Mouse (Mus musculus) left cerebral cortex, adult 2 months (tissue): ENCODE data around the gene Ms4a10. TPM values are rescaled to one million over a fixed set of nuclear protein-coding genes. Genes with fewer than 3 reads are reported as not detected.

Experiments used
- DNase-seq, 2 experiments: peaks; one replicate each; pipeline ENCODE4 v3.0.0; 2021 to 2022; ENCODE audit warnings: low spot score in 2 of 2, mixed read lengths in 1 of 2; ENCODE audit errors: extremely low spot score in 1 of 2
- H3K27ac ChIP-seq: fragments of 200-600 bp; 2 replicates; pipeline ENCODE4 v1.8.1; 2022
- H3K4me3 ChIP-seq: fragments of 200-600 bp; 2 replicates; pipeline ENCODE4 v1.8.1; 2022
- CTCF ChIP-seq: fragments of 200-600 bp; IDR thresholded peaks from 2 replicates; pipeline ENCODE4 v1.8.1; 2022; ENCODE audit warnings: antibody characterized with exemption, mild to moderate bottlenecking, moderate library complexity
- intact Hi-C: fragments of 180-260 bp; cut with DNase I; formaldehyde crosslinking; loops from one replicate; pipeline ENCODE4 v1.15.1; 2025
- total RNA-seq, 2 experiments: library from RNA; stranded (reverse); gene quantifications; 2 replicates each; pipeline ENCODE4 v1.2.3; 2021

Ms4a10 gene
- total RNA-seq, 2 experiments from 2014 or later, result not detected

DNA sequence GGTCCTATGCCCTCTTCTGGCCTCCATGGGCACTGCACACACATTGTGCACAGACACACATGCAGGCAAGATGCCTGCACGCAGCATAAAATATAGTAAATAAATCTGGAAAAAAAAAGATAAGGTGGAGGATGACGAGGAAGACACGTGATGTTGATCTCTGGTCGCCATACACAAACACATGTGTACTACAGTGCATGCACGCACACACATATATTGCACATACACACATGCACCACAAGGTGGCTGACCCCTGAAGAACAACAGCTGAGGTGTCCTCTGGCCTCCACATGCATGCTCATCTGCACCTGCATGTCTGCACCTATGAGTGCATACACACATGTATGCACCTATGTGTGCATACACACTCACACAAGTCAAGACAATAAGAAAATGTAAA is 38.4 kb downstream of the Ms4a10 start:
- no peak for DNase-seq
- no peak; the same call in 1 of the 2 replicates for TF ChIP-seq CTCF
- no peak overlapping the region for H3K27ac ChIP-seq
- no peak overlapping the region for H3K4me3 ChIP-seq
- intact Hi-C loops, result no loop called here

GRCm38 (mm10) chr19:10935029-10935428 is 39.4 kb downstream of the Ms4a10 start:
- Histone ChIP-seq H3K27ac (no peak overlapping the region), H3K4me3 (no peak overlapping the region)
- no peak for TF ChIP-seq CTCF
- intact Hi-C loops, result no loop called here
- DNase-seq, result no peak

- no peak for DNase-seq
- TF ChIP-seq CTCF, result no peak
- Histone ChIP-seq H3K27ac (no peak overlapping the region), H3K4me3 (no peak overlapping the region)
- intact Hi-C loops, result no loop called here
These were observed 43.8 kb downstream of the Ms4a10 start for GRCm38 (mm10) chr19:10930641-10931040.

- intact Hi-C loops, result no loop called here
- Histone ChIP-seq H3K27ac (no peak overlapping the region), H3K4me3 (no peak overlapping the region)
- no peak for DNase-seq
- no peak for TF ChIP-seq CTCF
These were observed 47.8 kb downstream of the Ms4a10 start for GRCm38 (mm10) chr19:10926666-10927065.

DNA sequence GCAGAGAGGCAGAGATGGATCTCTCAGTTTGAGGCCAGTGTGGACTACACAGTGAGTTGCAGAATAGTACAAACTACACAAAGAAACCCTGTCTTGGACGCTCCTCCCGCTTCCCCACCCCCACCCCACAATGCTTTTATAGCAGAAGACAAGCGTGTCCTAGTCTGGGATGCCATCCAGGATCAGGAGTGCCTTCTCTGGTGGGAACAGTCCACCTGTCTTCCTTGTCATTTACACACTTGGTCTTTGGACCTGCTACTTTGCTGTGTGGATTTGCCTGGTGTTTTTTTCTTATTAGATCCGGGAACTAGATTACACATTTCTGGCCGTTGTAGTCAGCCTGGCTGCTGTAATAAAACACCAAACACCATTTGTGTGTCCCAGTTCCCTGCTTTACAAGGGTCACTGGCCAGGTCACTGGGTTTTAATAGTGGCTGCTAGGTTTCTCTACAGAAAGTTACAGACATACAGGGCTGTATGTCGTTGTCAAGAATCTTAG is 48.3 kb downstream of the Ms4a10 start:
- H3K4me3 ChIP-seq, result no peak overlapping the region
- no peak overlapping the region for H3K27ac ChIP-seq
- no peak for TF ChIP-seq CTCF
- DNase-seq, result no peak
- intact Hi-C loops, result no loop called here

DNA sequence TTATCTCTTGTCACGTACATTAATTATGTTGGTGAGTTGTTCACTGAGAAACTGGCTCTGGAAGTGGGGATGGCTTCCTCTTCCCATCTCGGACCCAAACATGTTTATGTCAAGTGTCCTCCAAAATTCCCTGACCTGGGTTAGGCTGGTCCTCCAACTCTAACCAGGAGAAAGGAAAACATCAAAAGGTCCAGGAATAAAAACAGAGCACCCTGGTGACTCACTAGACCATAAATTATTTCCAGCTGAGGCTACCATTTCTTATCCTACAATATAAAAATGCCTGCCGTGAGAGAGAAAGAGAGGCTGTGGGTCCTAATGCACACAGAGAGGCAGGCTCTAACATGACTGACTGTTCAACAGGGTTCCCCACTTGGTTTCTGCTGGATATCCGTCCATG is 50.2 kb downstream of the Ms4a10 start:
- intact Hi-C loops, result no loop called here
- DNase-seq, result no peak
- Histone ChIP-seq H3K27ac (no peak overlapping the region), H3K4me3 (no peak overlapping the region)
- TF ChIP-seq CTCF, result no peak

DNA sequence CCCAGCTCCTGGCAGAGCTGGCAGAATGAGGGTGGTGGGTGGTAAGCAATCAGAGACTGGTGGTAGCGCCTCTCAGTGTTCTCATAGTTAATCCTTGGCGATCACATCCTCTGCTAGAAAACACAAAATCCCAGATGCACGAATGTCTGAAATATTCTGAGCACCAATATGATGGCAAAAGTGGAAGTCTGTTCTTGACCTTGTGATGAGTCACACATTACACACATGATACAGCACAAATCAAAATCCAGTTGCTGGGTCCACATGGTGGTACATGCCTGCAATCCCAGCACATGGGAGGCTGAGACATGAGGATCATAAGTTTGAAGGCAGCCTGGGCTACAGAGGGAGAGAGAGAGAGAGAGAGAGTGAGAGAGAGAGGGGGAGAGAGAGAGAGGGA is 53.4 kb downstream of the Ms4a10 start:
- TF ChIP-seq CTCF, result no peak
- intact Hi-C loops, result no loop called here
- H3K4me3 ChIP-seq, result no peak overlapping the region
- H3K27ac ChIP-seq, result no peak overlapping the region
- no peak for DNase-seq

DNA sequence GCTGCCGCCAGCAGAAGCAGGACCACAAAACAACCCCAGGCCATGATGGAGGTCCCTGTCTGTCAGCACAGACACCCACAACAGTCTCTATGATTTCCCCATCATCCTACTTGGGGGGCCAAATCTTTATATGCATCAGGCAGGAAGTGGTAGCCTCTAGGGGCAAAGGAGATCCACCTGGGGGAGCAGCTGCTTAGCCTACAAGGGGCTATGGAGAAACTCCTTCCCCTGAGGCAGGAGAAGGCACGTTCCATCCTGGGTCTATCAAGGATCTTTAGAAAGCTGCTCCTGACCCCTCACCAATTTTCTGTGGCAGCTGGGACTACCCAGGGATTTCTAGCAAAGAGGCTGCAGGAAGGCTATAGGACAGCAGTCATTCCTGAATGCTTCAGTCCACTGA is 53.9 kb downstream of the Ms4a10 start, which contains the start of gene Zp1:
Gene Zp1 (minus strand): TSS at position 101 of the 400 bp plus-strand sequence.
- no peak for TF ChIP-seq CTCF
- intact Hi-C loops, result no loop called here
- Histone ChIP-seq H3K27ac (no peak within 1 kb of the TSS), H3K4me3 (no peak within 1 kb of the TSS)
- no peak for DNase-seq

DNA sequence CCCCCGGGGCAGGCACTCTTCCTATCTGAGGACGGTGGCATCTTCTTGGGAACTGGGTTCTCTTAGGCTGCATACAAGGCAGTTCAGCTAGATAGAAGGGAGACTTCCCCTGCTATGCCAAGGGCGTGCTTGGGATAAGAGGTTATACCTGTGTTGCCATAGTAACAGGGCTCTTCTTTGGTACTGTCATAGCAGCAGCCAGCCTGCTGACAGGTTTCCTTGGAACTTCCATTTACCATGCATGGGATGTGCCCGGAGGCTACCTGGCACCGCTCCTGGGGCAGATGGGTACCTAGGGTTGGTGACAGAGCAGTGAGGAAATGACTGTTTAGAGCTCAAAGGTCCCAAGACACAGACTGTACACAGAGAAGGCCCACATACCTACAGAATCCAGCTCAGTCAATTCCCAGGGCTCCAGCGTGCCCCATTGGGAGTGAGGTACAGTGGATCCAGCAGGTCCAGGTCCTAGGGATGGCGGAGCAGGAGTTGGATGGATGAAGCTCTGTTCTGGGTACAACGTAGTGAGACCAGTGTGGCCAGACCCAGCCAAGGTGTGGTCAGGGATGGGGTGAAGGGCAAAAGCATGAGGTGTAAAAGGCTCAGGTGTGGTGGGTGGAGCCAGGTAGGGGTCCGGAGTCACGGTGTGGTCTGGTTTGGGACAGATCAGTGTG is 56.0 kb downstream of the Ms4a10 start:
- Histone ChIP-seq H3K27ac (no peak overlapping the region), H3K4me3 (no peak overlapping the region)
- no peak for TF ChIP-seq CTCF
- intact Hi-C loops, result no loop called here
- DNase-seq, result no peak

DNA sequence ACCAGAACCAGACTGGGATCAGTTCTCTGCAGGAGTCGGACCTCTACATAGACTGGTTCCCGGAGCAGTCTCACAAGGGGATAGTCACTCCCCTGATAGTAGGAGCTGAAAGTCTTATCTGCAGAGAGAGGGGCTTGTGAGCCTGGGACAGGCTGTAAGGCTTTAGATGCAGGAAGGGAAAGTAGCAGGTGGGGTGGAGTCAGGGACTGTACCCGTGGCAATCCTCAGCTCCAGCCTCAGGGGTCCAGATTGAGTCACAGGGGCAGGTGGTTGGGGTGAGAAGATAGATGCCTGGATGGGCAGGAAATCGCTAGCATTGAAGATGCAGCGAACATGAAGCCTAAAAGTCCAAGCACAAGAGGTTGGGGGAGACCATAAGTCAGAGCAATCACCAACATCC is 58.0 kb downstream of the Ms4a10 start:
- no peak for TF ChIP-seq CTCF
- no peak overlapping the region for H3K27ac ChIP-seq
- DNase-seq, result no peak
- H3K4me3 ChIP-seq, result no peak overlapping the region
- intact Hi-C loops, result no loop called here

DNA sequence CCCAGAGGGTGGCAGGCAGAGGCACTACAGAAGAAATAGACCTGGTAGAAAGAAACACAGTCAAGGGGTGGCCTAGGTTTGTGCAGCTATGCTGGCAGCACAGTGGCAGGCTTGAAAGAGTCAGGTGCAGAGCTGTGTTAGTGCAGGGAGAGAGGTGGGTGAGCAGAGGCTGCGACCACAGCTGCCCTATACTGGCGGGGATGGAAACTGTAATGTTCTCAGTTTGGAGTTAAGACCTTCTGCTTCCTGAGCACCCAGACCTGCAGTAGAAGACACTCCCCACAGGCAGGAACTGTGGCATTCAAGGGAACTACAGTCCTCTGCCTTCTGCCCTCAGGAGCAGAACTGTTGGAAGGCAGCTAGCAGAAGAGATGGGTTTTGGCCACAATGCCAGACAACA is 59.6 kb downstream of the Ms4a10 start:
- Histone ChIP-seq H3K4me3 (no peak overlapping the region), H3K27ac (no peak overlapping the region)
- intact Hi-C loops, result no loop called here
- no peak for TF ChIP-seq CTCF
- DNase-seq, result no peak

DNA sequence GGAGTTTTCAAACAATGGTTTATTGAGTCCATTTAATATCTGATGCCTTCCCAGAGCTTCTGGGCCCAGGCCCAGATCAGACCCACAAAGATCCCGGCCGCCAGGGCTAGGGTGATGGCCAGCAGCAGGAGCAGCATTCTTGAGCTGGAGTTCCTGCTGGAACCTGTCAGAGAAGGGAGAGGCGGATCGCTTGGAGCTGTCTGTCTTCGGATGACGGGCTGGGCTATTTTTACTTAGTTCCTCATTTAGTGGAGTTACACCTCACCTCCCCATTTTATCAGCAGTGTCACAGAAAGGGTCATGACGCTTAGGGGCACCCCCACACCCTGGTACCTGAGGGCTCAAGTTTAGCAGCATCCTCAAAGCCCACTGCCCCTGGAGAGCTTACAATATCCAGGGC is 60.2 kb downstream of the Ms4a10 start:
- Histone ChIP-seq H3K27ac (no peak overlapping the region), H3K4me3 (no peak overlapping the region)
- intact Hi-C loops, result no loop called here
- TF ChIP-seq CTCF, result no peak
- DNase-seq, result no peak

Other genes starting within 250 kb of the Ms4a10 start
- gene Cd5, start 235.7 kb downstream of the Ms4a10 start, total RNA-seq, result under 1 TPM; 0.16 to 0.37 TPM
- 1 to 10 TPM; 2.3 to 2.8 TPM for gene Cd6, start 144.6 kb downstream of the Ms4a10 start, total RNA-seq
- gene Slc15a3, start 134.9 kb downstream of the Ms4a10 start, total RNA-seq, result 1 to 10 TPM; 1.1 to 1.3 TPM
- gene Tmem132a, start 104.7 kb downstream of the Ms4a10 start, total RNA-seq, result 100 to 1,000 TPM; 268 TPM
- 10 to 100 TPM; 49.5 to 50.2 TPM for gene Tmem109, start 92.7 kb downstream of the Ms4a10 start, total RNA-seq
- gene Prpf19, start 79.4 kb downstream of the Ms4a10 start, total RNA-seq, result 100 to 1,000 TPM; 195 to 208 TPM
- gene Zp1, start 54.0 kb downstream of the Ms4a10 start, total RNA-seq, result not detected
- gene Ptgdr2, start 37.5 kb downstream of the Ms4a10 start, total RNA-seq, result under 1 TPM; 0.14 to 0.30 TPM
- gene Ccdc86, start 25.4 kb downstream of the Ms4a10 start, total RNA-seq, result 10 to 100 TPM in 1 of 2 experiments, 1 to 10 TPM in 1; 7.8 to 10.6 TPM
- gene Ms4a15, start 18.6 kb upstream of the Ms4a10 start, total RNA-seq, result not detected
- gene Ms4a18, start 43.4 kb upstream of the Ms4a10 start, total RNA-seq, result not detected
- gene Ms4a8a, start 106.4 kb upstream of the Ms4a10 start, total RNA-seq, result not detected
- not detected for gene 1700017D01Rik, start 156.2 kb upstream of the Ms4a10 start, total RNA-seq
- not detected for gene 1700025F22Rik, start 190.7 kb upstream of the Ms4a10 start, total RNA-seq
- gene Ms4a13, start 222.1 kb upstream of the Ms4a10 start, total RNA-seq, result not detected